Mouse (Mus musculus) gastrocnemius, adult 18-20 months (tissue): ENCODE results near the gene Olfr1436. TPM values are rescaled to one million over a fixed set of nuclear protein-coding genes. Genes with fewer than 3 reads are reported as not detected.
"Not testable (repeated sequence)": the region's sequence is repeated elsewhere in the genome, so short reads cannot be mapped to it uniquely, and the experiment has no call there.

Experiments
- DNase-seq: peaks from one replicate; pipeline ENCODE4 v3.0.0; 2021; ENCODE audit warnings: low spot score
- long read RNA-seq, 2 experiments: library from polyadenylated mRNA; stranded (forward); transcript quantifications; one replicate each; pipeline ENCODE4 v2.0.0; 2021
- total RNA-seq, 2 experiments: library from RNA; stranded (reverse); gene quantifications; 2 replicates each; pipeline ENCODE4 v1.2.3; 2021

Gene Olfr1436
- not detected for total RNA-seq
- long read RNA-seq, experiment 1: 0 reads
- long read RNA-seq, experiment 2: 0 reads

DNA sequence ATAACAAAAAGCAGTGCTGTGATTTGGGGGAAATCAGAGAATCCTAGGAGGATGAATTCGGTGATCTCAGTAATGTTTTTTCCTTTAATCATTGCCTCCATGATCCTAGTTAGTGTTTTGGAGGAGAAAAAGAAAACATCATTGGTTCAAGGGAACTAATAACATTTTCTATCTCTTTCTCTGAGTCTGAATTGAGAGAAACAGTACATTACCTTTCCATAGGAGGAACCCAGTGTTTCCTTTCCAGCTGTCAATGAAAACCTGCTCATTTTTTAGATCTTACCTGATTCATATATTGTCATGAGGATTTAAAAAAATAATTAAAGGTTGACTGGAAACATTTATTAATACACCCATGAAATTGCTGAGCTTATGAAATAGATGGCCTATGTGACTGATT, at the start of gene Olfr1436:
Olfr1436 (minus strand) TSS at position 101 of the 400 bp plus-strand sequence.
- DNase-seq: not testable (repeated sequence)

DNA sequence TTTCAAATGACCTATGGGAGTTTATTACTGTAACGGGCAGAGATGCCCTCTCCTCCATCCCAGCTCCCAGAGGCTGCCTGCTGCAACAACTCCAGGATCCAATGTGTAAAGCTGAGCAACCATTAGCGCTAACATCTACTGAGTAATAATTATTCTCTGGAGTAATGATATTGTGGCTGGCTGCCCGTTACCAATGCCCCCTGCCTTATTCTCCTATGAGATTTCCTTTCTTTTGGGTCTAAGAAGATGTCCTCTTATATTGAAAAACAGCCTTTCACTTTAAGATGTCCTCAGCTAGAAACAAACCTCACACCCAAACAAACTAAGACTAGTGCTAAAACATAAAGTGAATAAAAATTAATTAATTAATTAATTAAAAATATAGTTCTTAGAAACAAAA, 36.9 kb upstream of the Olfr1436 start, which contains the start of gene Olfr1438-ps1:
Olfr1438-ps1 (minus strand) TSS at position 101 of the 400 bp plus-strand sequence.
- no peak for DNase-seq

DNA sequence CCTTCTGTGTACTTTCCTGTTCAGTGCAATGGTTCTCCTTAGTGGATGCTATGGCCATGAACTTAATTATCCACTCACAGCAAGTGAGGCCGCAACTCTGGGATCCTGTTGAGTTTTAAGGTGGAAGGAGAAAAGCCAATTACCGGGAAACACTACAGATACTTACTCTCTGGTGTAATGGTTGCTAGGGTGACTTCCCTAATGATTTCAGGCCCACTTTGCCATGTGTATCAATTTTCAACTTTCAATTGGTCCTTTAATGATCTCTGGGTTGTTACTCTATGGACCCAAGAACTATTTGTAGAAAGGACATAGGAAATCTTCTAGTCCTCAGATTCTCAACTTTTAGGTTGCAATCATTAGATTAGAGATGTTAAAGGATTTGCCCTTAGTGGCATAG, 26.1 kb upstream of the Olfr1436 start, which contains the start of gene Olfr1437:
Olfr1437 (minus strand) TSS at position 101 of the 400 bp plus-strand sequence.
- no peak for DNase-seq

DNA sequence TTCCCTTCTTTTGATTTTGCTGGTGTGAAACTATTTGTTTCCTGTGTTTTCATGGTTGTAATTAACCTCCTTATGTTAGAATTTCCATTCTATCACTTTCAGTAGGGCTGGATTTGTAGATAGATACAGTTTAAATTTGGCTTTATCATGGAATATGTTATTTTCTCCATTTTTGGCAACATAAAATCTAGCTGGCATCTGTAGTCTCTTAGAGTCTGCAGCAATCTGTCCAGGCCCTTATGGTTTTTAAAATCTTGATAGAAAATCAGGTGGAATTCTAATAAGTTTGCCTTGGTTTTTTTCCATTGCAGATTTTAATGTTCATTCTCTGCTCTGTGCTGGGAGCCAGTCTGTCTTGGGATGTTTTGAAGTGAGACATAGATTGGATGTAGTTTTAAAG, 6.0 kb downstream of the Olfr1436 start:
- DNase-seq: no peak

DNA sequence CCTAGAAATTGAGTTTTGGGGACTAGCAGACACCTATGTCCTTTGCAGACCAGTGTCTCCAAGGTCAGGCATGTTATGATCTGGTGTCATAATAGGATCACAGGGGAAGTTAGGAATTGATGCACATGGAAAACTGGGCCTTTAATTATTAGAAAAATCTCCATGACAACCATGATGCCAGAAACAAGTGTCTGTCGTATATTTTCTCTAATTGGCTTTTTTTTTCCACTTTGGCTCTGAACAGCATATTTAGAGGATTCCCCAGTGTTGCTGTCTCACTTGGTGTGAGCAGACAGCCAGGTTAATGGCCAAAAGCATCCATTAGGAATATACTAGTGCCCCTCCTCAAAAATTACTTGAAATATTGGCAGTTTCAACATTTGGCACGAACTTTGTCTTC, 19.4 kb downstream of the Olfr1436 start, which contains the start of gene Olfr1434:
Olfr1434 (plus strand) TSS at position 301 of the 400 bp plus-strand sequence.
- DNase-seq: no peak

DNA sequence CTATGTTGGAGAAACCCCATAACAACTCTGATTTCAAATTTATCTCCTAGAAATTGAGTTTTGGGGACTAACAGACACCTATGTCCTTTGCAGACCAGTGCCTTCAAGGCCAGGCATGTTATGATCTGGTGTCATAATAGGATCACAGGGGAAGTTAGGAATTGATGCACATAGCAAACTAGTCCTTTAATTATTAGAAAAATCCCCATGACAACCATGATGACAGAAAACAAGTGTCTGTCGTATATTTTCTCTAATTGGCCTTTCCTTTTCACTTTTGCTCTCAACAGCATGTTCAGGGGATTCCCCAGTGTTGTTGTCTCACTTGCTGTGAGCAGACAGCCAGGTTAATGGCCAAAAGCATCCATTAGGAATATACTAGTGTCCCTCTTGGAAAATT, 38.2 kb downstream of the Olfr1436 start, which contains the start of gene Olfr235:
Olfr235 (plus strand) TSS at position 301 of the 400 bp plus-strand sequence.
- DNase-seq: no peak

Other genes with a start within 250 kb of the Olfr1436 start
- not detected for gene Olfr1424, start 236.4 kb downstream of the Olfr1436 start, total RNA-seq
- gene Olfr1425, start 221.4 kb downstream of the Olfr1436 start, total RNA-seq: not detected
- gene Olfr1426, start 207.1 kb downstream of the Olfr1436 start, total RNA-seq: not detected
- not detected for gene Olfr1427, start 195.8 kb downstream of the Olfr1436 start, total RNA-seq
- not detected for gene Olfr1428, start 183.2 kb downstream of the Olfr1436 start, total RNA-seq
- not detected for gene Olfr76, start 175.9 kb downstream of the Olfr1436 start, total RNA-seq
- not detected for gene Olfr1555-ps1, start 129.0 kb downstream of the Olfr1436 start, total RNA-seq
- gene Olfr1431, start 98.5 kb downstream of the Olfr1436 start, total RNA-seq: not detected
- not detected for gene Olfr1432, start 66.5 kb downstream of the Olfr1436 start, total RNA-seq
- gene Olfr262, start 57.5 kb downstream of the Olfr1436 start, total RNA-seq: not detected
- gene Olfr235, start 38.1 kb downstream of the Olfr1436 start, total RNA-seq: not detected
- not detected for gene Olfr1434, start 19.3 kb downstream of the Olfr1436 start, total RNA-seq
- gene Olfr1437, start 26.0 kb upstream of the Olfr1436 start, total RNA-seq: not detected
- gene Olfr1438-ps1, start 36.8 kb upstream of the Olfr1436 start, total RNA-seq: not detected
- gene Olfr1440, start 88.1 kb upstream of the Olfr1436 start, total RNA-seq: not detected
- gene Olfr1441, start 118.3 kb upstream of the Olfr1436 start, total RNA-seq: not detected
- not detected for gene Pfpl, start 128.8 kb upstream of the Olfr1436 start, total RNA-seq
- gene Mpeg1, start 161.6 kb upstream of the Olfr1436 start, total RNA-seq: 1 to 10 TPM in 1 of 2 experiments, under 1 TPM in 1; 0.80 to 1.6 TPM
- gene Dtx4, start 202.3 kb upstream of the Olfr1436 start, total RNA-seq: 1 to 10 TPM; 2.9 to 3.7 TPM
- gene Fam111a, start 246.6 kb upstream of the Olfr1436 start, total RNA-seq: 1 to 10 TPM; 1.3 to 2.7 TPM